Mouse (Mus musculus) erythroblast, embryonic 14.5 days (primary cell): ENCODE data around the gene Twist2. TPM values are rescaled to one million over a fixed set of nuclear protein-coding genes. Genes with fewer than 3 reads are reported as not detected.

ENCODE experiments used
- H3K27me3 ChIP-seq: 2 replicates; pipeline ENCODE4 v1.6.1; 2012; ENCODE audit warnings: inconsistent platforms; ENCODE audit not compliant: control insufficient read depth
- H3K36me3 ChIP-seq: 2 replicates; pipeline ENCODE4 v1.6.1; 2012; ENCODE audit warnings: mild to moderate bottlenecking, inconsistent platforms; ENCODE audit not compliant: control insufficient read depth
- H3K4me1 ChIP-seq: 2 replicates; pipeline ENCODE4 v1.6.1; 2012; ENCODE audit warnings: inconsistent platforms; ENCODE audit not compliant: control insufficient read depth
- H3K4me3 ChIP-seq: replicated peaks from 2 replicates; pipeline ENCODE3; 2012; ENCODE audit warnings: moderate library complexity, mild to moderate bottlenecking, inconsistent platforms
- H3K9me3 ChIP-seq: 2 replicates; pipeline ENCODE4 v1.6.1; 2012; ENCODE audit warnings: low read length, inconsistent platforms, mixed read lengths; ENCODE audit not compliant: control insufficient read depth
- GATA1 ChIP-seq: IDR thresholded peaks from 2 replicates; pipeline ENCODE4 v1.6.1; 2012; ENCODE audit warnings: low read length, inconsistent platforms, mixed read lengths
- TAL1 ChIP-seq: IDR thresholded peaks from 3 replicates; pipeline ENCODE4 v1.6.1; 2012; ENCODE audit warnings: low read length, inconsistent platforms, mixed read lengths
- polyA plus RNA-seq: library from polyadenylated mRNA; stranded (reverse); fragments of >175 nt; gene quantifications from 2 replicates; pipeline ENCODE4 v1.2.3, GENCODE M21; 2012

Twist2 gene
- polyA plus RNA-seq, 1 experiment, result not detected

GRCm38 (mm10) chr1:91802406-91803121 is 1.3 kb downstream of the Twist2 start:
- no peak overlapping the region for H3K4me3 ChIP-seq
- peaks cover 39% of the 10 kb centered on the region for H3K27me3 ChIP-seq
- no peaks in the 10 kb centered on the region for H3K9me3 ChIP-seq
- H3K4me1 ChIP-seq, result no peaks in the 10 kb centered on the region
- TF ChIP-seq TAL1 (no peak), GATA1 (no peak)
- H3K36me3 ChIP-seq, result no peaks in the 10 kb centered on the region

- H3K36me3 ChIP-seq, result no peaks in the 10 kb centered on the region
- no peaks in the 10 kb centered on the region for H3K9me3 ChIP-seq
- H3K4me1 ChIP-seq, result no peaks in the 10 kb centered on the region
- no peak overlapping the region for H3K4me3 ChIP-seq
- TF ChIP-seq GATA1 (no peak), TAL1 (no peak)
- peaks cover 39% of the 10 kb centered on the region for H3K27me3 ChIP-seq
These were observed 2.2 kb downstream of the Twist2 start for GRCm38 (mm10) chr1:91803416-91803815.

- H3K36me3 ChIP-seq, result no peaks in the 10 kb centered on the region
- no peaks in the 10 kb centered on the region for H3K9me3 ChIP-seq
- TF ChIP-seq TAL1, result no peak
- no peak for TF ChIP-seq GATA1
- no peak overlapping the region for H3K4me3 ChIP-seq
- no peaks in the 10 kb centered on the region for H3K4me1 ChIP-seq
- H3K27me3 ChIP-seq, result no peaks in the 10 kb centered on the region
These were observed 14.8 kb downstream of the Twist2 start for GRCm38 (mm10) chr1:91816067-91816466.

DNA sequence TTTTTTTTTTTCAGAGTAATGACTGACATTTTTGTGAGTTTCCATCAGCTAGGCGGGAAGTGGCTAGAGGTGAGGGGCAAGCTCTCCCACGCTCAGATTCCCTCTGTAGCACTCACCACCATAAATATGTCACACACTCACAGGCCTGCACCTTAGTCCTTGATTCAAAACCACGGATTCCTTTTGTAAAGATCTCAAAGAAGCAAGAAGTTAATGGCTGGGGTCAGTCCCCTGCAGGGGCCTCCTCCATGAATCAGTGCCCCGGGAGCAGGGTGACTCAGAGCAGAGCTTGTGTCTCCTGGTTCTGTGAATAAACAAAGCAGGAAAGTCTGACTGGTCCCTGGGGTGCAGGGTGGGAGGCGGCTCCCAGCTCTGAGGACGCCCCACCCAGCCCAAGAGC is 15.3 kb downstream of the Twist2 start:
- TF ChIP-seq TAL1 (no peak), GATA1 (no peak)
- H3K27me3 ChIP-seq, result no peaks in the 10 kb centered on the region
- H3K4me1 ChIP-seq, result no peaks in the 10 kb centered on the region
- H3K4me3 ChIP-seq, result no peak overlapping the region
- H3K36me3 ChIP-seq, result no peaks in the 10 kb centered on the region
- no peaks in the 10 kb centered on the region for H3K9me3 ChIP-seq

DNA sequence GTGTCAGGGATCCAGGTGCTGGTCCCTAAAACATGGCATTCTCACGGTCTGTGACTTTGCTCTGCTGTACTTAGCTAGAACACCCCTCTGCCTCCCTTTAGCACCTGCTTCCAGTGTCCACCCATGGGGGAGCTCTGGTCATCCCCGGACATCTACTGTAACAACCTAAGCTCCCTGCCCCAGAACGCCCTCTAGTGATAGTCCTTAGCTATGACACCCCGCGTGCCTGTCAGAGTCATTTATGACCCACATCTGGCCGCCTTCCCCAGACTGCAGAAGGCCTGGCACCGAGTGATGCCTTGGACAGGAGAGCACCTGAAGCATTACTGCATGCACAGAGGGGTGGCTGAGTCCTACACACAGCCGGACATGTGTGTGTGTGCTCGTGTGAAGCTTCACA is 18.0 kb downstream of the Twist2 start:
- Histone ChIP-seq H3K36me3 (no peaks in the 10 kb centered on the region), H3K27me3 (no peaks in the 10 kb centered on the region), H3K4me3 (no peak overlapping the region), H3K9me3 (no peaks in the 10 kb centered on the region), H3K4me1 (no peaks in the 10 kb centered on the region)
- TF ChIP-seq GATA1 (no peak), TAL1 (no peak)

- H3K4me3 ChIP-seq, result no peak overlapping the region
- TF ChIP-seq GATA1 (no peak), TAL1 (no peak)
- no peaks in the 10 kb centered on the region for H3K4me1 ChIP-seq
- H3K27me3 ChIP-seq, result no peaks in the 10 kb centered on the region
- H3K9me3 ChIP-seq, result no peaks in the 10 kb centered on the region
- H3K36me3 ChIP-seq, result no peaks in the 10 kb centered on the region
These were observed 19.3 kb downstream of the Twist2 start for GRCm38 (mm10) chr1:91820531-91820930.

DNA sequence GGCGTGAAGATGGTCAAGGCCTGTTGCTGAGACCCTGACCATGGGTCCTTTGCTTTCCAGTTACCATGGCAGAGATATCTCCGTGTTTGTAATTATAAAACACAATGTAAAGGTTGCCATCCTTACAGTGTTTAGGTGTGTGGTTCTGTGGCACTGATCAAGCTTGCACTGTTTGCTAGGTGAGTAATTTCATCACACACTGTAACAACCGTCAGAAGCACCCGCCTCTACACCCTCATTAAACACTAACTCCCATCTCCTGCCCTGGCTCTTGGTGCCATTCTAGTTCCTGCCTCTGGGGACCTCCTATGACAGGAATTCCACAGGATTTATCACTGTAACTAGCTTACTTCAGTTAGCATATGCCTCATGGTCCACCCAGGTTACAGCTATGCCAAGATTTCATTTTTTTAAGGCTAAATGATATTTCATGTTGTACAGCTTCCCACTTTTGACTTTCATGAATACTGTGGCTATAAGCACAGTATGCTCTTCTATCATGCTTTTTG is 21.1 kb downstream of the Twist2 start:
- Histone ChIP-seq H3K9me3 (no peaks in the 10 kb centered on the region), H3K4me1 (no peaks in the 10 kb centered on the region), H3K27me3 (no peaks in the 10 kb centered on the region), H3K4me3 (no peak overlapping the region), H3K36me3 (no peaks in the 10 kb centered on the region)
- TF ChIP-seq GATA1 (no peak), TAL1 (no peak)

DNA sequence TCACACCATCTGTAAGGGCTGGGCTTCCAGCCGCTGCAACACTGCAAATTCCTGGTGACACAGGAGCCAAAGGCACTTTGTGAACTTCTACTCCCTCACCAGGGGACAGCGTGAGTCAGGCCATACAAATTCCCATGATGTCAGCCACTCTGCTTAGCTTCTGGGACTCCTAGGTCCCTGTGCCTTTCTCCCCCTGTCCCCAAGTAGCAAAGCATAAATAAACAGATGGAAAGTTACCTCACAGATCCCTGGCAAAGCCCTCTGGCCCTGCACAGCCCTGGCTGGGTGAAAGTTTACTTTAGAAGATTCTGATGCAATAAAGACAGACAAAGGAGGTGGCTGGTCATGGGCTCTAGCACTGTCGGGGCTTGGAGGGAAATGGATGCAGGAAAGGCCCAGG is 22.3 kb downstream of the Twist2 start:
- H3K4me3 ChIP-seq, result no peak overlapping the region
- H3K4me1 ChIP-seq, result no peaks in the 10 kb centered on the region
- no peaks in the 10 kb centered on the region for H3K9me3 ChIP-seq
- TF ChIP-seq TAL1 (no peak), GATA1 (no peak)
- H3K27me3 ChIP-seq, result no peaks in the 10 kb centered on the region
- no peaks in the 10 kb centered on the region for H3K36me3 ChIP-seq

DNA sequence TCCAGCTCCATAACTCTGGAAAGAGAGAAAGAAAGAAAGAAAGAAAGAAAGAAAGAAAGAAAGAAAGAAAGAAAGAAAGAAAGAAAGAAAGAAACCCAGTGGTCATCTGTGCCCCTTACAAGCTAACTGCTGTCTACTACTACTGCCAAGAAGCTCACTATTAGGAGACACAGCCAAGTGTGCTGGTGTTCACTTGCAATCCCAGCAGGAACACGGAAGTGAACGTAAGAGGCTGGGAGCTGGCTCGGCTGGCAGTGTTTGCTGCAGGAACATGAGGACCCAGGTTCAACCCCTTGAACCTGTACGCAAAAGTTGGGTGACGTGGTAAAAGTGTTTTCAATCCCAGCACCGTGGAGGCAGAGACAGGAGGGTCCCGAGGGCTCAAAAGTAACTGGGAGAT is 22.7 kb downstream of the Twist2 start:
- Histone ChIP-seq H3K4me1 (no peaks in the 10 kb centered on the region), H3K36me3 (no peaks in the 10 kb centered on the region), H3K4me3 (no peak overlapping the region), H3K9me3 (no peaks in the 10 kb centered on the region), H3K27me3 (no peaks in the 10 kb centered on the region)
- TF ChIP-seq TAL1 (no peak), GATA1 (no peak)

DNA sequence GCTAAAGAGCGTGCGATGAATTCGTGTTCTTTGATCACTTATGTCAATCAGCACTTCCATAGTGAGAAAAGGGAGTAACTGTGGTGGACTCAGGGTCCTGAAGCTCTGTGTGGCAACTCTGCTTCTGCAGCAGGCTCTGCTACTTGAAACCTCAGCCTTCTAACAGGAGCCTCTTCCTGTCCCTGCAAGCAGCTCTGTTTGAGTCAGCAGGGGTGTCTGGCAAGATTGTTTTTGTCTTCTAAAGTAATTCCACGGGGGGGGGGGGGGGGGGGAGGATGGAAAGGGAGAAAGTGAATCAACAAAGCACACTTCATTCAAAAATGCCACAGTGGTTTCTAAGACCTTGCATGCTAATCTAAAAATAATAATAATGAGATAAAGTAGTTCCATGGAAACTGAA is 24.0 kb downstream of the Twist2 start:
- Histone ChIP-seq H3K36me3 (no peaks in the 10 kb centered on the region), H3K4me1 (no peaks in the 10 kb centered on the region), H3K4me3 (no peak overlapping the region), H3K27me3 (no peaks in the 10 kb centered on the region), H3K9me3 (no peaks in the 10 kb centered on the region)
- no peak for TF ChIP-seq TAL1
- TF ChIP-seq GATA1, result no peak
